In genomic region chr10:71464417-71464816, GRCm38 (mm10) we compare ENCODE assay signal across 28 mouse cellular contexts.
"Had no signal": no experiment of that assay in that cellular context is flagged by ENCODE, and none has a peak within 500 bp of the region (broad histone marks: within the 10 kb centered on the region; RNA-seq: fewer than 3 reads in every experiment).

No protein-coding gene starts in this region.

- H3K36me3 ChIP-seq: embryonic facial prominence, embryonic 10.5 days; embryonic facial prominence, embryonic 12.5 days; embryonic facial prominence, embryonic 13.5 days; embryonic facial prominence, embryonic 15.5 days; forebrain, embryonic 10.5 days; forebrain, embryonic 12.5 days; forebrain, embryonic 15.5 days had no signal

- H3K4me1 ChIP-seq: embryonic facial prominence, embryonic 10.5 days; embryonic facial prominence, embryonic 12.5 days; embryonic facial prominence, embryonic 13.5 days; embryonic facial prominence, embryonic 15.5 days; forebrain, embryonic 10.5 days; forebrain, embryonic 12.5 days had no signal

- H3K9me3 ChIP-seq: embryonic facial prominence, embryonic 10.5 days; embryonic facial prominence, embryonic 12.5 days; embryonic facial prominence, embryonic 13.5 days; embryonic facial prominence, embryonic 15.5 days; forebrain, embryonic 10.5 days; forebrain, embryonic 12.5 days; forebrain, embryonic 13.5 days; forebrain, embryonic 15.5 days had no signal

- DNase-seq: cerebellum, adult 18-20 months; cerebellum, adult 2 months; cerebellum, adult 8-10 months; cerebellum, adult 9-10 months; cerebellum, adult 9-11 months; cerebellum, postnatal 10 days; cerebellum, postnatal 14 days; cerebellum, postnatal 25 days; cerebellum, postnatal 36 days; embryo, embryonic 11 days; forebrain, postnatal 0 days; gastrocnemius, adult 2 months; gastrocnemius, postnatal 10 days; gastrocnemius, postnatal 14 days; gastrocnemius, postnatal 25 days; gastrocnemius, postnatal 36 days; heart, adult 11 months had no signal

- H3K27me3 ChIP-seq: embryonic facial prominence, embryonic 12.5 days; embryonic facial prominence, embryonic 13.5 days; embryonic facial prominence, embryonic 15.5 days; forebrain, embryonic 12.5 days; forebrain, embryonic 13.5 days; forebrain, embryonic 15.5 days had no signal

- H3K9ac ChIP-seq: embryonic facial prominence, embryonic 12.5 days; embryonic facial prominence, embryonic 13.5 days; embryonic facial prominence, embryonic 15.5 days; forebrain, embryonic 12.5 days; forebrain, embryonic 13.5 days; forebrain, embryonic 15.5 days; forebrain, postnatal 0 days had no signal

- H3K4me3 ChIP-seq: embryonic facial prominence, embryonic 10.5 days; embryonic facial prominence, embryonic 12.5 days; embryonic facial prominence, embryonic 13.5 days; embryonic facial prominence, embryonic 15.5 days; erythroblast, embryonic 14.5 days; forebrain, embryonic 10.5 days; forebrain, embryonic 12.5 days; forebrain, embryonic 13.5 days; forebrain, embryonic 15.5 days; gastrocnemius, adult 2 months had no signal

- H3K4me2 ChIP-seq: embryonic facial prominence, embryonic 12.5 days; embryonic facial prominence, embryonic 13.5 days; embryonic facial prominence, embryonic 15.5 days; forebrain, embryonic 12.5 days; forebrain, embryonic 13.5 days; forebrain, embryonic 15.5 days had no signal

- ATAC-seq: forebrain, embryonic 13.5 days; forebrain, embryonic 14.5 days; forebrain, embryonic 15.5 days; forebrain, embryonic 16.5 days; forebrain, postnatal 0 days had no signal

- H3K27ac ChIP-seq: embryonic facial prominence, embryonic 10.5 days; embryonic facial prominence, embryonic 12.5 days; embryonic facial prominence, embryonic 13.5 days; embryonic facial prominence, embryonic 15.5 days; forebrain, embryonic 10.5 days; forebrain, embryonic 12.5 days; forebrain, embryonic 13.5 days; forebrain, embryonic 15.5 days; gastrocnemius, adult 2 months had no signal
